Mouse (Mus musculus) megakaryocyte progenitor cell, adult 5-6 weeks (primary cell): Measurements from ENCODE around the gene Inhbb. TPM values are rescaled to one million over a fixed set of nuclear protein-coding genes. Genes with fewer than 3 reads are reported as not detected.

Source experiments
- ATAC-seq: replicated peaks from 2 replicates; pipeline ENCODE4 v1.8.0; 2016; ENCODE audit warnings: mild to moderate bottlenecking, moderate TSS enrichment, inconsistent platforms; ENCODE audit not compliant: poor library complexity
- total RNA-seq, 2 experiments: library from RNA; stranded (forward) in 1 of 2; stranded (reverse) in 1 of 2; fragments of 157-497, 149-512 nt in 1 of 2; fragments of 200-1000 nt in 1 of 2; gene quantifications; 2 replicates each; pipeline versions ENCODE4 v1.2.3 to v1.2.4; 2015 to 2017

Gene Inhbb
- total RNA-seq, 2 experiments from 2014 or later, result not detected

DNA sequence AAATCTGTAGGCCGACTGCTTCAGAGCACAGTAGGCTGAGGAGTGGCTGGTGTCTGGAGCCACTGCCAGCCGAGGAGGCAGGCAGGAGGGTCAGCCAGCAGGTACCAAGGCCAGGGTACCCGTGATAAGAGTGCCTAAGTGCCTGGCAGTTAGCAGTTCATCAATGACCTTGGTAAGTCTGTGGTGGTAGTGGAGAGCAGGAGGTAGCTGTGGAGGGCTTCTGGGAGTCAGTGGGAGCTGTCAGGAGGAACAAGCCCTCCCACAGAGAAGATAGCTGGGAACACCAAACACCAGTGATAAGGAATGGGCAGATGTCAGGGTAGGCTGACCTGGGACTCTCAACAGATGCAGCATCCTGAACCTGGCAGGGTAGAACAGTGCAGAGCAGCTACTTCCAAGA is 35.7 kb downstream of the Inhbb start:
- ATAC-seq, result no peak

DNA sequence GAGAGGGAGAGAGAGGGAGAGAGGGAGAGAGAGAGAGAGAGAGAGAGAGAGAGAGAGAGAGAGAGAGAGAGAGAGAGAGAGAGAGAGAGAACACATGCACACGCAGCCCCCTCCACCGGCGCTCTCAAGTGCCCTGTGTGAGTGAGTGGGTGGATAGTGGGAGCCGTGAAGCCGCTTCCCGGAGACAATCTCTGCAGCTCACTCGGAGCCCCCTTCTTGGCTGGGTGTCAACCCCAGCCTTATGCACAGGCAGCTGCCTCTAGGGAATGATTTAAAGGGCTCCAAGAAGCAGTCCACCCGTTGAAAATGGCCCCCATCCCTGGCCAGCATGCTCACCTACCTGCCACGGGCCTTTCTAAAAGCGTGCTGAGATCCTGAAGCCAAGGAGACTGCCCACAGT is 38.1 kb downstream of the Inhbb start:
- ATAC-seq, result no peak

DNA sequence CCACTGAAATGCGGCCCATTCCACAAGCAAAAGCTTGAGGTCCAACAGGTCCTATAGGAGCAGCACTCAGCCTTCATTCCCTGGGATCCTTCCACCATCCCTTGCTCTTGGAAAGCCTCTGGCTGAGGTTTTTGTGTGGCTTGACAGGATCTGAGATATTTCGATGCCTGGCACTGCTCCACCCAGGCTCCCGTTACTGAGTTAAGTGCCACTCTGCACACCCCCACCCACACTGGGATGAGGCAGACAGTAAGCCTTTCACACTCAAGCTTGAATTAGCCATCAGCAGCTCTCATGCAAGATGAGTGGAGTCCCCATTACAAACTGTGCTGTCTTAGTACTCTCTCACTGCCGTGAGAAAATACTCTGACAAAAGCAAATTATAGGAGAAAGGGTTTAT is 41.4 kb downstream of the Inhbb start:
- ATAC-seq, result no peak

DNA sequence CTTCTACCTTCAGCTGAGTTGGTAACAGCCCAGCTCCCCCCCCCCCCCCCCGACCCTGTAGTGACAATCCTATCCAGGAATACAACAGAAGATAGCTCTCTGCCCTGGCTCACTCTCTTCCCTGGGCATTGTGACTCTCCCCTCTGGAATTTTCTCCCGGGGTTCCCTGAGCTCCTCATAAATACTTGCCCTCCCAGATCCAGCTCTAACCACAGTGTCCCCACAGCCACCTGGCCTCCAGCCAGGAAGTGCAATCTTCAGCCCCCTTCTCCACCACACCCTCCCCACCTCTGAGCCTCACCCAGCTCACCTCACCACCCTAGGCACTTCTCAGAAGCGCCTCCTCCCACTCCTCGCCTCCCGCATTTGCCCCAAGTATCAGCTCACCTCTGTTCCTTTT is 46.7 kb downstream of the Inhbb start:
- no peak for ATAC-seq

DNA sequence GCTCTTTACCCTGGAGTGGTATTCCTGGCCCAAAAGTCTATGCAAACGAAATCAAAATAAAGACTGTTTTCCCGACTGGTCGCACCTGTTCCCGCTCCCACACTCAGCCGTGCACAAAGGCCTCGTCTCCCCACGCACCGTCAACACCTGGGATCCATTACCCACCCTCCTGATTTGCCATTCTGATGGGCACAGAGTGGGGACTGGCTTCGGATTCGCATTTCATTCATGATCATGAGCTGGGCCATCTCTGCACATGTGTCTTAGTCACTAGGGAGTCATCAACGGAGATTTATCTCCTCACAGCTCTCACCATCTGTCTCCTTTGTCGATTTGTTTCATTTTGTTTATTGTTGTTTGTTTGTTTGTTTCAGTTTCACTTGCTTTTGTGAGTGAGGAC is 54.5 kb downstream of the Inhbb start:
- no peak for ATAC-seq

DNA sequence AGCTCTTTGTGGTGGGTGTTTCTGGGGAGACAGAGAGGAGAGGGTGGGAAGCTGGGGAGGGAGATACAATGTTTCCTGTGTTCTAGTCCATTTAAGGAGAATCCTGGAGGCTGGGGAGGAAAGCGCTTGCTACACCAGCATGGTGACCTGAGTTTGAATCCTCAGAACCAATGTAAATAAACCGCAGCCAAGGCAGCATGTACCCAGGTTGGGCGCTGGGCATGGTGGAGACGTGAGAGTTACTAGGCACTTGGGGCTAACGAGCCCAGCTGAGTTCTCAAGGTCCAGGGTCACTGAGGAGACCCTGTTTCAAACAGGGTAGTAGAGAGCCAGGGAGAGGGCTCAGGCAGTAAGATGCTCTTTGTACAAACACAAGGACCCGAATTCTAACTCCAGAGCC is 55.7 kb downstream of the Inhbb start:
- no peak for ATAC-seq

Other genes starting within 250 kb of the Inhbb start
- 10.4 and 12.1 TPM in 2 replicates for gene Ralb, start 82.5 kb upstream of the Inhbb start, total RNA-seq (2015)
- 23.6 and 24.3 TPM in 2 replicates for gene Ralb, start 82.5 kb upstream of the Inhbb start, total RNA-seq (2017)
- gene Tmem185b, start 103.9 kb upstream of the Inhbb start, total RNA-seq (2015), result 16.6 and 19.5 TPM in 2 replicates
- 10.2 and 11.2 TPM in 2 replicates for gene Tmem185b, start 103.9 kb upstream of the Inhbb start, total RNA-seq (2017)
- gene Epb41l5, start 226.8 kb upstream of the Inhbb start, total RNA-seq (2015), result 0.20 and 1.7 TPM in 2 replicates
- gene Epb41l5, start 226.8 kb upstream of the Inhbb start, total RNA-seq (2017), result 0.75 and 1.0 TPM in 2 replicates